Mouse (Mus musculus): ENCODE data around the gene Sept14.

Sept14 gene

DNA sequence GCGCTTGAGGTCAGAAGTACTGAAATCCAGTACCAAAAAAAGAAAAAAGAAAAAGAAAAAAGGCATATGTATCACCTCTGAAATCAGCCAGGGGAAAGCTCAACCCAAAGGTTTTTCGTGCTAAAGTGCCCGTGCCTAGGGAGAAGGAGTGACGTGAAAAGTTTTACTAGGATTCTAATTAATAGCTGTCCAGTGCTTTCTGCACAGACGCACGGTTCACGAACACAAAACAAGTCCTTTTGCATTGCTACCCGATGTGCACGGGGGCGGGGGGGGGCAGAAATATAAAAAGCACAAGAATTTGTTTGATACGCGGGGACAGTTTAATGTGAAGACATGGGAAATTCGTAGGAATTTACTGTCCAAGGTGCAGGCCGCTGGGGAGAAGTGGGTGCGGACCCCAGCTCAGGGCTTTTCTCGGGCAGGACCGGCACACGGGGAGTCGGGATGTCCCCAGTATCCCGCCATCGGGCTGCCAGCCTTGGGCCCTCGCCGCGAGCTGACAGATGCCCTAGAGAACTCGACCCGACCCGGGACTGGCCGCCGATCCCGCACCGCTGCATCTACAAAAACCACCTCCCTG lies 38.8 kb downstream of the Sept14 start:
- no peak for DNase-seq (ENCODE audit: low spot score in 2 of 2)

DNA sequence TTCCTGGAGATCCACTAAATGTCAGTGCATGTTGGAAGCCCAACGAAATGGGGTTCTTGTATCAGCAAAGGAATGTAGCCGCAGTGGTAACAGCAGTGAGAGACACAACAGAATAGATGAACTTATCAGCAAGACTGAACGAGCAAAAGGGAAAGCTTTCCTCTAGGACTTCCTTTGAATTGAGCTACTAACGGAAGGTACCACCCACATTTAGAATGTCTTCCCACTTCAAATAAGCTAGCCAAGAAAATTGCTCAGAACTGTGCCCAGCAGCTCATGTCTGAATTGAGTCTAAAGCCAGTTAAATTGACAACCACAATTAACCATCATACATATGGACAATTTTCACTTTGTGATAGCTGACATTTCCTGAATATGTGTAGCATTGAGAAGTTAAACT lies 40.5 kb downstream of the Sept14 start:
- DNase-seq (ENCODE audit: low spot score in 2 of 2) = no peak

DNA sequence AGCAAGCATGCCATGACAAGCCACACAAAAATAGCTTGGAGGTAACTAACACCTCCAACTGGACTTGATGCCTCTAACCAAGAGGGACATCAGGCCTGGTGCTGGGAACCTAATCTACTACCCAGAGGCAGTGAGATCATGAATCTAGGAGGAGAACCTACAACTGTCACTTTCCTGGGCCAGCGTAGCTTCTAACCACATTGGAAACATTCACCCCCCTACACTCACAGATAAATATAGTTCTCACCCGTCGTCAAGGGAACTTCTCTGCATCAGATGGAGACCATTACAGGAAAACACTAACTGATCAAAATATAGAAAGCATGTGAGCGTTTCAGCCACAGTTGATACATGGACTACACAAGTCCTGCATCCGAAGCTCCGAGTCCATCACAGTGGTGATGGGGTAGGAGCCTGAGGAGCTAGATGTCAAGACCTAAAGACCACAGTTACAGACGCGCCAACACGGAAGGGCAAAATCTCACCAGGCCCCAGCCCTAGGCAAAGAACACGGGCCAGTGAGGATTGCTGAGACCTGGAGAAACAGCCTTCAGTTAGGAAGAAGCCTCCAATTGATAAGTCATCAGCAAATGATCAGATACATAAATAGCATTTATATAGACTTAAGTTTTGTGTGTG lies 41.9 kb downstream of the Sept14 start:
- no peak for DNase-seq (ENCODE audit: low spot score in 2 of 2)

DNA sequence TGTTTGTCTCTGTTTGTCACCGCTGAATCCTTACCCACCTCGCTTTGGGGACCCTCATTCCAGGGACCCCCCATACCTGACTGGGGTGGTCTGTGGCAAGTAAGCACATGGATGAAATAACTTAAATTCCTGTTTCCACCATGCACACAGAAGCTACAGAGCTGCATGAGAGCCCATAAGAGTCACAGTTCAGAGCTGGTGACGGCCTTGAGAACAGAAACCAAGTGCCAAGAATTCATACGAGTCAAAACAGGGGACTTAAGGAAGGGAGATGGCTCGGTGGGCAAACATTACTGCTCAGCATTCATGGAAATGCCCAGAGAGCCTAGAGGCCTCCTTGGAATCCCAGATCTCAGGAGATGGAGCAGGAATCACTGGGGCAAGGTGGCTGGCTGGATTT lies 44.2 kb downstream of the Sept14 start:
- DNase-seq (ENCODE audit: low spot score in 2 of 2) = no peak

DNA sequence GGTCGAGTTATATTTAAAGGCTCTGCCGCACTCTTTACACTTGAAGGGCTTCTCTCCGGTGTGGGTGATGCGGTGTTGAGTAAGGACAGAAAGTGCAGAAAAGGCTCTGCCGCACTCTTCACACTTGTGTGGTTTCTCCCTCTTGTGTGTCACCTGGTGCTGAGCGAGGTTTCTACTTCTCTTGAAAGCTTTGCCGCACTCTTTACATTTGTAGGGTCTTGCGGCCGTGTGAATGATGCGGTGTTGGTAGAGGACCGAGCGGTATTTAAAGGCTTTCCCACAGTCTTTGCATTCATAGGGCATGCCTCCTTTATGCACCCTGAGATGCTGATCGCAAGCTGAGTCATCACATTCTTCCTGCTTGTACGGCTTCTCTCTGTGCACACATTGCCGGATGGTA lies 50.4 kb downstream of the Sept14 start:
- no peak for DNase-seq (ENCODE audit: low spot score in 2 of 2)

DNA sequence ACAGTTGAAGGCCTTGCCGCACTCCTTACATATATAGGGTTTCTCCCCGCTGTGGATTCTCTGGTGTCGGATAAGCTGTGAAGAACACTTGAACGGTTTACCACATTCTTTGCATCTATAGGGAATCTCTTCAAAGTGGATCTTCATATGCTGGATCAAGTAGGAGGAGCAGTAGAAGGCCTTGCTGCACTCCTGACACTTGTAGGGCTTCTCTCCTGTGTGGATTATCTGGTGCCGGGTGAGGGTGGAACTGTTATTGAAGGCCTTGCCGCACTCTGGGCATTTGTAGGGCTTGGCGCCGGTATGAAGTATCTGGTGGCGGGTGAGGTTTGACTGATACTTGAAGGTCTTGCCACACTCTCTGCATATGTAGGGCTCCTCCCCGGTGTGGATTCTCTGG lies 51.3 kb downstream of the Sept14 start:
- no peak for DNase-seq (ENCODE audit: low spot score in 2 of 2)

DNA sequence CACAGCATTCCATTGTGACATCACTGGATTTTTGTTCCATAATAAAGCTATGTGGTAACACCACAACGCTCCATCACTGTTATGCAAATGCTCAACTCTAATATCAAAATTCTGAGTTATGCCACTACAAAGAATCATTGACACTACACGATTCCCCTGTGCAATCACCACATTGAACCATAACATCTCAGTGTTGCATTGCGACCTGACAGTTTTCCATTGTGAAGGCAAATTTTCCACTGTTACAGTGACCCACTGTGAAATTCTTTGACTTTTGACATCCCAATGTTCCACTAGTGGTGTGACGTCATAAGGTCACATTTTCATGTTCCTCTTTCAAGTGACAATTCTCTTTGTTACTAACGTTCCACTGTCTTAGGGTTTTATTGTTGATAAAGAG lies 57.5 kb downstream of the Sept14 start:
- DNase-seq (ENCODE audit: low spot score in 2 of 2) = no peak

Measured in natural killer cell, adult 2 months (primary cell).